Mouse (Mus musculus) midbrain, postnatal 0 days (tissue): ENCODE results near the gene Iba57. TPM values are rescaled to one million over a fixed set of nuclear protein-coding genes. Genes with fewer than 3 reads are reported as not detected.

ENCODE experiments used
- ATAC-seq: fragments of 200-750 bp; cut with Nextera tagmentation; 2 replicates; pipeline ENCODE4 v1.8.0; 2017; ENCODE audit warnings: moderate number of reproducible peaks, mild to moderate bottlenecking, moderate TSS enrichment, moderate library complexity; ENCODE audit not compliant: low FRiP score
- DNase-seq: peaks from one replicate; pipeline ENCODE4 v3.0.0-alpha.2; 2015; ENCODE audit warnings: low spot score
- H3K27ac ChIP-seq: fragments of 300-500 bp; sonication (generic); 2 replicates; pipeline ENCODE4 v1.5.1; 2014; ENCODE audit warnings: low read depth, mild to moderate bottlenecking, low read length, mixed read lengths
- H3K27me3 ChIP-seq: fragments of 300-500 bp; sonication (generic); 2 replicates; pipeline ENCODE4 v1.6.1; 2014; ENCODE audit warnings: low read length, control low read depth, mixed read lengths; ENCODE audit not compliant: insufficient read depth
- H3K36me3 ChIP-seq: fragments of 300-500 bp; sonication (generic); 2 replicates; pipeline ENCODE4 v1.6.1; 2014; ENCODE audit warnings: low read length, control low read depth, mixed read lengths; ENCODE audit not compliant: insufficient read depth
- H3K4me1 ChIP-seq: fragments of 300-500 bp; sonication (generic); 2 replicates; pipeline ENCODE4 v1.6.1; 2014; ENCODE audit warnings: mild to moderate bottlenecking, control low read depth, antibody characterized with exemption, low read length, mixed read lengths; ENCODE audit not compliant: insufficient read depth
- H3K4me2 ChIP-seq: fragments of 300-500 bp; sonication (generic); 2 replicates; pipeline ENCODE4 v1.6.1; 2014; ENCODE audit warnings: low read depth, mild to moderate bottlenecking, low read length, mixed read lengths; ENCODE audit not compliant: poor library complexity, severe bottlenecking
- H3K4me3 ChIP-seq: fragments of 300-500 bp; sonication (generic); 2 replicates; pipeline ENCODE4 v1.5.1; 2014; ENCODE audit warnings: low read depth, mild to moderate bottlenecking, low read length, moderate library complexity
- H3K9ac ChIP-seq: fragments of 300-500 bp; sonication (generic); replicated peaks from 2 replicates; pipeline ENCODE4 v1.6.1; 2014; ENCODE audit warnings: mild to moderate bottlenecking, low read length, moderate library complexity, mixed read lengths; ENCODE audit not compliant: poor library complexity, severe bottlenecking
- H3K9me3 ChIP-seq: fragments of 300-500 bp; sonication (generic); 2 replicates; pipeline ENCODE4 v1.6.1; 2016; ENCODE audit warnings: low read length, control low read depth
- CTCF ChIP-seq: IDR thresholded peaks from 2 replicates; pipeline ENCODE4 v1.5.1; 2016; ENCODE audit warnings: antibody characterized with exemption, mild to moderate bottlenecking
- WGBS: fragments of 180-500 bp; shearing (Covaris S2); extraction: QIAGEN DNeasy Blood & Tissue Kit; methylation state at CpG from one replicate; pipeline ENCODE4 v1.1.7; 2014; 5-methylcytosine and 5-hydroxymethylcytosine counted together
- polyA plus RNA-seq: library from polyadenylated mRNA; unstranded; fragments of >200 nt; fragmentation: Nextera tagmentation; extraction: Ambion mirVana; gene quantifications from 2 replicates; pipeline ENCODE4 v1.2.1, GENCODE M21; 2015
- total RNA-seq: library from RNA; depleted of rRNA; stranded (reverse); fragments of >200 nt; gene quantifications from 2 replicates; pipeline ENCODE4 v1.2.3, GENCODE M21; 2014

Iba57 gene
- total and polyA plus RNA-seq, 2 experiments from 2014 or later = 8.1 to 9.2 TPM

GRCm38 (mm10) chr11:59176921-59177320 lies 13.4 kb upstream of the Iba57 start:
- H3K4me1 ChIP-seq = no peaks in the 10 kb centered on the region
- DNase-seq = no peak
- peaks cover 44% of the 10 kb centered on the region for H3K27me3 ChIP-seq
- no peaks in the 10 kb centered on the region for H3K36me3 ChIP-seq
- no peaks in the 10 kb centered on the region for H3K9me3 ChIP-seq
- H3K9ac ChIP-seq = no peak overlapping the region
- 12% methylated on average over 32 of the region's 34 CpGs for WGBS
- no peak overlapping the region for H3K27ac ChIP-seq
- H3K4me2 ChIP-seq = no peak overlapping the region
- no peak overlapping the region for H3K4me3 ChIP-seq
- ATAC-seq = no peak
- TF ChIP-seq CTCF = no peak

GRCm38 (mm10) chr11:59176475-59176874 lies 12.9 kb upstream of the Iba57 start:
- no peak for ATAC-seq
- Histone ChIP-seq H3K4me2 (peak overlapping the region; percentile 12; the same call in 1 of the 2 replicates), H3K36me3 (no peaks in the 10 kb centered on the region), H3K4me3 (peak overlapping the region; percentile 5; the same call in 1 of the 2 replicates), H3K27ac (no peak overlapping the region), H3K27me3 (peaks cover 44% of the 10 kb centered on the region), H3K4me1 (no peaks in the 10 kb centered on the region), H3K9me3 (no peaks in the 10 kb centered on the region), H3K9ac (no peak overlapping the region)
- no peak for DNase-seq
- TF ChIP-seq CTCF = no peak
- WGBS = 1% methylated on average over 46 of the region's 48 CpGs

GRCm38 (mm10) chr11:59174189-59174838 lies 10.8 kb upstream of the Iba57 start:
- H3K27me3 ChIP-seq = peaks cover 44% of the 10 kb centered on the region
- ATAC-seq = no peak
- no peak overlapping the region for H3K9ac ChIP-seq
- no peaks in the 10 kb centered on the region for H3K36me3 ChIP-seq
- no peak overlapping the region for H3K4me3 ChIP-seq
- WGBS = 43% methylated on average over 6 of the region's 6 CpGs
- H3K9me3 ChIP-seq = no peaks in the 10 kb centered on the region
- no peaks in the 10 kb centered on the region for H3K4me1 ChIP-seq
- no peak overlapping the region for H3K4me2 ChIP-seq
- no peak for TF ChIP-seq CTCF
- no peak for DNase-seq
- H3K27ac ChIP-seq = no peak overlapping the region

GRCm38 (mm10) chr11:59170549-59170948 lies 7.0 kb upstream of the Iba57 start:
- H3K9me3 ChIP-seq = no peaks in the 10 kb centered on the region
- ATAC-seq = no peak
- TF ChIP-seq CTCF = no peak
- 74% methylated on average over 4 of the region's 4 CpGs for WGBS
- DNase-seq = no peak
- H3K9ac ChIP-seq = no peak overlapping the region
- no peak overlapping the region for H3K27ac ChIP-seq
- peaks cover 13% of the 10 kb centered on the region for H3K27me3 ChIP-seq
- no peak overlapping the region for H3K4me3 ChIP-seq
- no peaks in the 10 kb centered on the region for H3K36me3 ChIP-seq
- no peaks in the 10 kb centered on the region for H3K4me1 ChIP-seq
- H3K4me2 ChIP-seq = no peak overlapping the region

- Histone ChIP-seq H3K4me1 (no peaks in the 10 kb centered on the region), H3K4me3 (no peak overlapping the region), H3K36me3 (no peaks in the 10 kb centered on the region), H3K9me3 (no peaks in the 10 kb centered on the region), H3K27me3 (peaks cover 6% of the 10 kb centered on the region; the same call in 1 of the 2 replicates), H3K9ac (no peak overlapping the region), H3K27ac (no peak overlapping the region), H3K4me2 (no peak overlapping the region)
- ATAC-seq = no peak
- no peak for DNase-seq
- 73% methylated on average over 3 of the region's 3 CpGs for WGBS
- TF ChIP-seq CTCF = no peak
Observed at GRCm38 (mm10) chr11:59169807-59170206, 6.3 kb upstream of the Iba57 start.

- no peaks in the 10 kb centered on the region for H3K9me3 ChIP-seq
- H3K4me3 ChIP-seq = no peak overlapping the region
- no peak overlapping the region for H3K9ac ChIP-seq
- H3K4me2 ChIP-seq = no peak overlapping the region
- TF ChIP-seq CTCF = no peak
- 26% methylated on average over 2 of the region's 2 CpGs for WGBS
- H3K27me3 ChIP-seq = no peaks in the 10 kb centered on the region
- peak; percentile 51 for DNase-seq
- peaks cover 7% of the 10 kb centered on the region for H3K4me1 ChIP-seq
- no peak overlapping the region for H3K27ac ChIP-seq
- ATAC-seq = no peak
- peaks cover 3% of the 10 kb centered on the region; the same call in 1 of the 2 replicates for H3K36me3 ChIP-seq
Observed at GRCm38 (mm10) chr11:59165616-59166241, 2.2 kb upstream of the Iba57 start.
